Mouse (Mus musculus) adrenal gland, adult 18-20 months (tissue): ENCODE data around the gene Dkkl1. TPM values are rescaled to one million over a fixed set of nuclear protein-coding genes. Genes with fewer than 3 reads are reported as not detected.
"Not testable (repeated sequence)": the region's sequence is repeated elsewhere in the genome, so short reads cannot be mapped to it uniquely, and the experiment has no call there.

ENCODE experiments used
- DNase-seq, 2 experiments: peaks; one replicate each; pipeline ENCODE4 v3.0.0; 2021 to 2022; ENCODE audit warnings: low spot score in 2 of 2
- total RNA-seq, 2 experiments: library from RNA; stranded (reverse); gene quantifications; 1 replicate in 1 of 2; 2 replicates in 1 of 2; pipeline ENCODE4 v1.2.3; 2021

The Dkkl1 gene
- total RNA-seq, 2 experiments from 2014 or later = not detected

GRCm38 (mm10) chr7:45193871-45194785 is 17.8 kb downstream of the Dkkl1 start:
- no peak for DNase-seq

DNA sequence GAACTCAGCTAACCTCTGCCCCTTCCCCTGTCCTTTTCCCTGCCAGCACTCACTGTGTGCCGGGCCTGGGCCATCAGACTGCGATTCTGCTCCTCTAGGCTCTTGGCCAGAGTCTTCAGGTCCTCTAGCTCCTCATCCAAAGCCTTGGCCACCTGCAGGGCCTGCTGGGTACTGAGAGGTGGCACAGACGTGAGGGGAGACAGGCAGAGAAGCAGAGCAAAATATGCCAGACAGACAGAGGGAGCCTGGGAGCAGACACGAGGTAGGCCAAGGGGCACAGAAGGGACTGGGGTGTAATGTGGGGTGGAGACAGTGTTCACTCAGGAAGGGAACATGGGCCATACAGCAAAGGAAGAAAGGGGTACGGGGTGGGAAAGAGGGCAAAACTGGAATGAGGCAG is 18.5 kb downstream of the Dkkl1 start:
- no peak for DNase-seq

DNA sequence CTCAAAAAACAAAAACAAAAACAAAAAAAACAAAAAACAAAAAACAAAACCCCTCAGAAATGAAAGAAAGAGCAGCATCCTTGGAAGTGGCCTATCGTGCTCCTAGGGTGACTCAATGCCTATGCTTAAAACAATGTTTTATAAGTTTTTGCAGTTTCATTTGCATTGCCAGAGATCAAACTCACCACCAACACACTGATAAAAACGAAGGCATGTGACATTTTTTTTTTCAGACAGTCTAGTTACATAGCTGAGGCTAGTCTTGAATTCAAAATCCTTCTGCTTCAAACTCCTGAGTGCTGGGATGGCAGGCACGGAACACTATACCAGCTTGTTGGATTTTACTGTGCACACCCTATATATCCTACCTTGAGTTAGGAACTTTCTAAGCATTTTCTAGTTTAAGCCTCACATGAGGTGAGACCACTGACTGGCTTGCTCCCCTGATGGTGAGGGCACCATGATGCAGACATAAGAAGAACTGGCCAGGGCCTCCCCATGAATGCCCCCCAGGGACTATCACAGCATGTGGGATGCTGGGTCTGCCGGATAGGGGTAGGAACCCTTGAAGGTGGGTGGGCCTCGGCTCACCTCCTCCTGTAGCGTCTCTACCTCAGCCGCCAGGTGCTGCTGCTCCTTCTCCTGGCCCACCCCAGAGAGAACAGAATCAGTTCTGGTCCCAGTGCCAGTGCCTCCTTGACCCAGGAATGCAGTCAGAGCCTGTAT is 19.2 kb downstream of the Dkkl1 start:
- no peak for DNase-seq

DNA sequence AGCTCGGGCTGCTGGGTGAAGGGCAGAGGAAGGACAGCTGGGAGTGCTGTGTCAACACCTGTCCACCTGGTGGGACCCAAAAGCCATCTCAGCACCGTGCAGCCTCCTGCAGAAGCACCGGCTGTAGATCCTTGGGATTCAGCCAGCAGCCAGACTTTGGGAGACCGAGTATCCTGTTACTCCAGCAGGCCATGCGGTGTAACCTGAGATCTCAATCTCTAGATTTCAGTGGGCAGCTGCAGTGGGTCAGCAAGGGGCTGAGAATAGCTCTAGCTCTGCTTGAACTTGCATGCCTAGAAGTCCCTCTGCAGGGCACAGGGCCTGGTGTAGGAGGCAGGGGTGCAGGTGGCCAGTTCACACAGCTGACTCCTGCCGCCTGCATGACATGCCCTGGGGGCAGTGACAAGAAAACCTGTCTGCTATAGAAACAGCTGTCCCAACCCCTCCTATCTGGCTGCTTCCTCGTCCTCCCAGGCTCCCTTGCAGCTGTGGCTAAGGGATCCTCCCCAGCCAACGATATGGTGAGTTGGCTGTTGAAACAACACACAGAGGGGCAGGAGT is 20.1 kb downstream of the Dkkl1 start:
- no peak for DNase-seq

DNA sequence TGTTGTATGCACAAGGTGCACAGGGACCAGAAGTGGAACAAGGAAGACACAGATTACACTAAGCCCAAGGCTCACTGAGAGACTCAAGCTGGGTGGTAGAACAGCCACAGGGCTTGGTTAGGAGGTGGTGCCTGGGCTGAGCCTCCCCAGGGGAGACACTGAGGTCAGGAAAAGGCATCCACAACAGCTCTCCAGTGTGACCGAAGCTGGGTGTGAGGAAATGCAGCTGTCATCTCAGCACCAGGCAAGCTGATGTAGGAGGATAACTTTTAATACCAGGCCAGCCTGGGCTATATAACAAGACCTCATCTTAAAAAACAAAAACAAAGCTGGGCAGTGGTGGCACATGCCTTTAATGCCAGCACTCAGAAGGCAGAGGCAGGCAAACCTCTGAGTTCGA is 20.8 kb downstream of the Dkkl1 start:
- DNase-seq = no peak

- DNase-seq = no peak
Observed at GRCm38 (mm10) chr7:45190186-45190585, 21.8 kb downstream of the Dkkl1 start.

DNA sequence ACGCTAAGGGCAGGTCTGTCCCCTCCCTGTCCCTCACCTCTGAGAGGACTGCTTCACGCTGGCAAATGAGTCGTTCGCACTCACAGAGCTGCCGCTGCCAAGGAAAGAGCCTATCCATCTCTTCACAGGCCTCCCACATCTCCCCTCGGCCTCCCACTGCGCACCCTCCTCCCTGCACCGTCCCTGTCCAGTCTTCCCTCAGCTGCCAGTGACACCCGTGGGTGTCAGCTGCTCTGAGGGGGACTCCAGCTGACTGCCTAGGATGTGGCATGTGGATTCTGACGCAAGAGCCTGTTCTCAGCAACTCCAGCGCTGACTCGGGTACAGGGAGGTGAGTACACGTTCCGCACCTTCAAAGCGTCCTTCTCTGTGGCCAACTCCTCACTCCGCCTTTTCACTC is 22.3 kb downstream of the Dkkl1 start:
- DNase-seq = no peak

- no peak for DNase-seq
Observed at GRCm38 (mm10) chr7:45185921-45186320, 26.0 kb downstream of the Dkkl1 start.

- DNase-seq = no peak
Observed at GRCm38 (mm10) chr7:45183672-45184071, 28.3 kb downstream of the Dkkl1 start.

DNA sequence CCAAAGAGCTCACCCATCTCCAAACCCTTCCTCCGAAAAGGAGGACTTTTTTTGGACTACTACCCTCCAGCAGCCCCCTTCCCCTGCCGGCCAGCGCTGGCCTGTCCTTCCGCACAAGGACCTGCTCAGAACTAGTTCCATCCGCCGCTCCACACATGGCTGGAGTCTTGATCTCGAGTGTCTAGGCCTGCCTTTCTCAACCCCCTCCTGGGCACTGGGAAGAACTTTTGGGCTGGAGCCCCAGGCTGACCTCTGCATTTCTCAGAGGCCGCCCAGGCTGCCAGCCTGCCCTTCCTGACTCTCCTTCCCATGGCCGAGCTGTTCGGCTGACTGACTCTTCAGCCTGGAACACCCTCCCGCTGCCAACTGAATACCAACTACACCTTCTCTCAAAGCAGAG is 29.3 kb downstream of the Dkkl1 start:
- no peak for DNase-seq

DNA sequence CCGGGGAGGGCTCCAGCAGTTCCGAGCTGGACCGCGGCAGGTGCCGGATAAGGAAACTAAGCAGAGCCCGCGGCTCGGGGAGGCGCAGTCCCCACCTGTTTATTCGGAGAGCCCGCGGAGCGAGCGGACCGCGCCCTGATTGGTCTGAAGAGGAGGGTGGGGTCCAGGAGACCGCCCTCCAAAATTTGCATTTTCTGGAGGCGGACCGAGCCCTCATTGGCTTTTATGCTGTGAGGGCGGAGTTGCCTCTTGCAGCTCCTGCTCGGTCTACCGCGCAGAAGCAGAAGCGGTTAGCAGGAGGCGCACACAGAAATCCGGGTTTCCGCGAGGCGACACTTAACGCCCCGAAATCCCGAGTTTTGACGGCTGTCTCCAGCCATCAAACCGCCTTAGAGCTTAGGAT is 29.7 kb downstream of the Dkkl1 start:
- DNase-seq = peak; percentile 76 to 79

DNA sequence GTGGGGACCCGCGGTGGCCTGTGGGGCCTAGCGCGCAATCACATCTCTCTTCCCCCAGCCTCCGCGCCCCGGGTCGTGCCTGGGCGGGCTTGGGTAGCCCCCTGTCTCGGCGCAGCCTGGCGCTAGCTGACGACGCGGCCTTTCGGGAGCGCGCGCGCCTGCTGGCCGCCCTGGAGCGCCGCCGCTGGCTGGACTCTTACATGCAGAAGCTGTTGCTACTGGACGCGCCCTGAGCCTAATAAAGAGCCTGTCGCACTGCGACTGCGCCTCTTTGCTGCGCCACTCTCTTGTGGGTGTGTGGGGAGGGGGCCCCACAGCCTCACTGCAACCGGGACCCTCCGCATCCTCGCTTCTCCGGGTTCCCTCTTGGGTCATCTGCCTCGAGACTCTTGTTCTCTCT is 30.4 kb downstream of the Dkkl1 start:
- DNase-seq = no peak

GRCm38 (mm10) chr7:45180896-45181477 is 31.0 kb downstream of the Dkkl1 start, which contains the start of gene Pth2:
Gene Pth2 (plus strand): TSS chr7:45180995.
- DNase-seq = no peak

GRCm38 (mm10) chr7:45179469-45179868 is 32.5 kb downstream of the Dkkl1 start, which contains the start of gene Gfy:
Gene Gfy (minus strand): TSS chr7:45179569.
- no peak for DNase-seq

DNA sequence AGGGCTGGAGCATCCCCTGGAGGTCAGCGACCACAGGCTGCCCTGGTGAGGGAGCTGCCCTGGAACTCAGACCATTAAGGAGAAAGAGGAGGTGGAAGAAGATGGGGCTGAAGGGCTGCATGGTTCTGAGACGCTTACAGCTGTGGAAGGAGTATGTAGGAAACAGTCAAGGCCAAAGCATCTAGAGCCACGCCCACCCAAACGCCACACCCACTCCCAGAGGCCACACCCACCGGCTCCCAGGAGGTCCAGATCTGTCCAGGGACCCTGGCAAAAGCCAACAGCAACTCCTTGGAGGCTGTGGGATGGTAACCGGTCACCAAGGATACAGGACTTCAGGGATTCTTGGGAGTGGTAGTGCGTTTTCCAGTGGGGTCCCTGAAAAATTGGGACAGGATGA is 33.4 kb downstream of the Dkkl1 start:
- no peak for DNase-seq

DNA sequence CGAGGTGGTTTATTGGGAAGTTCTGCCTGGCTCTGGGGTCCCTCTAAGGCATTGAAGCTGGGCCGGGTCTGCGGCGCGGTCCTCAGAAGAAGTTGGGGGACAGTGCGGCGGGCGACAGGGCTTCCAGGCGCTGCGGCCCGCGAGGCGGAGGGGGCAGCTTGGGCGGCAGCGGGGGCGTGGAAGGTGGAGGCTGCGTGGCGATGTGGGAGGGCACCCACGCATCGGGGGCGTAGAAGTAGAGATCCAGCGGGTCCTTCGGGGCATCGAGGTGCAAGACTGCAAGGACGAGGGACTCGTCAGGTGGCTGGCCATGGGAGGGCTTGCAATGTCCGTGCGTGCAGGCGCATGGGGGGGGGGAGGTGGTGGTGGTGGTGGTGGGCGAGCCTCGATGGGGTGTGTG is 35.6 kb downstream of the Dkkl1 start:
- no peak for DNase-seq

DNA sequence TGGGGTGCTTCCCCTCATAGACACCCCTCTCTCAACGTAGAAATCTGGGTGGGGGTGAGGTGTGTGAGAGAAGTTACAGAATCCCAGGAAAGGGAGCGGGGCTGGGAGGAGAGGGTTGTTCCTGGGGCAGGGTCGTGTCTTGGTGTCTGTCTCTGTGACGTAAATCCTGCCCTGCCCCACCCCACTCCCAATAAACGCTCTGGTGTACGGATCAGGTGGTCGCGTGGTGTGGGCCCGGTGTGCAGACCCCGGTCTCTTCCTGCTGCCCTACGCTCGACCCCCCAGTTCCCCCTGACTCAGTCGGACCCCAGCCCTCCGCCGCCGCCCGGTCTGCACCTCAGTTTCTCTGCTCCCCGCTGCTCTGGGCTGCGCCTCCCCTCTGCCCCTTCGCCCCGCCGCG is 36.0 kb downstream of the Dkkl1 start:
- no peak for DNase-seq

DNA sequence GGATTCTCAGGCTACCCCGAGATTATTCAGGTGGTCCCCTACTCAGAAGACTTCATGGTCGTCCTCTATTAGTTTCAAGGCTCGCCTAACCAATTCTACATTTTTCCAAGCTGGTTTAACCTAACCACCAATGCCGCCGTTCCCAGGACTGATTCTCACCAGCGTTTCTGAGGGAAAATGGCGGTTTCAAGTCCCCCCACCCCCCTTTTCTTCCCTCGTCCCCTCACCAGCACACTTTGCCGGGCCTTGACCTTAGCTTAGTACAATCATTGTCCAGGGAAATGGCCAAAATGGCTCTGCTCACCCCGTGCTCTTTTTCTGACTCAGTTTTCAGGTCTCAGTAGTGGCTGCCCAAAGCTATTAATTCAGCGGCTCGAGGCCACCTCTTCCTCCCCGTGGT is 36.5 kb downstream of the Dkkl1 start:
- DNase-seq = no peak

GRCm38 (mm10) chr7:45174567-45175280 is 37.2 kb downstream of the Dkkl1 start:
- DNase-seq = no peak

DNA sequence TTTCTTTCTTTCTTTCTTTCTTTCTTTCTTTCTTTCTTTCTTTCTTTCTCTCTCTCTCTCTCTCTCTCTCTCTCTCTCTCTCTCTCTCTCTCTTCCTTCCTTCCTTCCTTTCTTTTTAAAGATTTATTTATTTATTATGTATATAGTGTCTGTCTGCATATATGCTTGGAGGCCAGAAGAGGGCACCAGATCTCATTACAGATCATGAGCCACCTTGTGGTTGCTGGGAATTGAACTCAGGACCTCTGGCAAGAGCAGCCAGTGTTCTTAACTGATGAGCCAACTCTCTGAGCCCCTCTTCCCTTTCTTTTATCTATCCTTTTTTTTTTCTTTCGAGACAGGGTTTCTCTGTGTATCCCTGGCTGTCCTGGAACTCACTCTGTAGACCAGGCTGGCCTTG is 38.2 kb downstream of the Dkkl1 start:
- DNase-seq = not testable (repeated sequence)

DNA sequence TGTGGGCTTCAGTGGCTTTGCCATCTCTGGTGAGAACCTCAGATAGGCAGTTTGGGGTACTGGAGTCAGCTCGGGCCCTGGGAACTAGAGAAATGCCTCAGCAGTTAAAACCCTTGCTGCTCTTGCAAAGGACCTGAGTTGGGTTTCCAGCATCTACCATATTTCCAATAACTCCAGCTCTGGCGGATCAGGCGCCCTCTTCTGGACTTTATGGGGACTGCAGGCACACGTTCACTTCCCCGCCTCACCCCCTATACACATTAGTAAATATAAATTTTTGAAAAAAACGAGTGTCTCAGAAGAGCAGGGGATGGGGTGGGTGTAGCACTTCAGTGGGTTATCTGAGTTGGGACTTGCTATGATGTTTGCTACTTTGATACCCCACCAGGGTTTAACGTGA is 39.0 kb downstream of the Dkkl1 start:
- no peak for DNase-seq
